27 mouse cellular contexts compared by ENCODE assay signal in the genomic region with DNA sequence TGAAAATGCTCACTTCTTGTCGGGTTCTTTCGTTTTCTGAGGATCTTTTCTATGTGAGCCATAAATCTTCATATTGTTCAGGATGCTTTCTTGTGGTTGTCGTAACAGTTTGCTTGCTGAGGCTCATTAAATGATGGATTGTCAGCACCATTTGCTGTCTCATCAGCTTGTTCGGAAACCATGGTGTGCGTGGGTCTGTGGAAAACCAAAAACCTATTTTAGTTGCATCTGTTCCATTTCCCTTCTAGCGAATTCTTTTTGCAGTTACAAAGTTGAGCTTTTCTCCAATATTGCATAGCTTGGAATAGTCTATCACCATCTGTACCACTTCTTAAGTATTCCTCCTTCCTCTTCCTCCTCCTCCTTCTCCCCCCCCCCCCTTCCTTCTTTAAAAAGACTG.
DNase-seq lines count a peak whose midpoint lies in the region; TF ChIP-seq lines count a peak whose summit lies in the region.
"Had no signal": no experiment of that assay in that cellular context is flagged by ENCODE, and none has a peak within 500 bp of the region (broad histone marks: within the 10 kb centered on the region; RNA-seq: fewer than 3 reads in every experiment).

No protein-coding gene starts in this region.

- intact Hi-C loops in left cerebral cortex, adult 2 months (cut with DNase I) = no loop called here

- no peak for TF ChIP-seq CTCF in left cerebral cortex, adult 2 months (IDR thresholded peaks at IDR 0.05)
- TF ChIP-seq CTCF in layer of hippocampus, adult 2 months (conservative IDR thresholded peaks at IDR 0.05) = no peak

- DNase-seq in left cerebral cortex, adult 9 months (ENCODE audit: low spot score in 2 of 2) = peak; percentile 30 to 42
- DNase-seq in left cerebral cortex, adult 2 months (ENCODE audit: extremely low spot score in 1 of 2, low spot score in 2 of 2) = no peak
- peak; percentile 82 for DNase-seq in brain, adult 2 months (ENCODE audit: low read depth, low spot score)
- DNase-seq in layer of hippocampus, adult 2 months (ENCODE audit: low spot score in 2 of 2) = peak; percentile 59 to 63
- peak; percentile 50 to 74 for DNase-seq in right cerebral cortex, postnatal 10 days (ENCODE audit: low spot score in 2 of 2)
- DNase-seq in adrenal gland, postnatal 14 days = no peak
- no peak for DNase-seq in neural tube, embryonic 10.5 days (ENCODE audit: extremely low spot score, low spot score)
- DNase-seq: adrenal gland, adult 2 months; B cell, adult 2 months; cerebellum, adult 11 months; cerebellum, adult 9-10 months; embryo, embryonic 11 days; gastrocnemius, postnatal 10 days; heart, postnatal 14 days; kidney, adult 18-20 months; kidney, postnatal 25 days; thymus, postnatal 4 days had no signal

- no peak overlapping the region for H3K27ac ChIP-seq in left cerebral cortex, adult 2 months
- peak overlapping the region; percentile 19; the same call in 1 of the 2 replicates for H3K27ac ChIP-seq in layer of hippocampus, adult 2 months
- H3K27ac ChIP-seq: embryonic facial prominence, embryonic 12.5 days; forebrain, embryonic 15.5 days; heart, embryonic 13.5 days; hindbrain, embryonic 10.5 days; kidney, embryonic 15.5 days; limb, embryonic 12.5 days; liver, embryonic 15.5 days; lung, embryonic 15.5 days; midbrain, embryonic 10.5 days; midbrain, embryonic 15.5 days had no signal

- H3K4me3 ChIP-seq in left cerebral cortex, adult 2 months = no peak overlapping the region
- H3K4me3 ChIP-seq in layer of hippocampus, adult 2 months = no peak overlapping the region
- H3K4me3 ChIP-seq: embryonic facial prominence, embryonic 12.5 days; forebrain, embryonic 15.5 days; heart, embryonic 13.5 days; hindbrain, embryonic 10.5 days; kidney, embryonic 15.5 days; limb, embryonic 12.5 days; liver, embryonic 15.5 days; lung, embryonic 15.5 days; midbrain, embryonic 10.5 days; midbrain, embryonic 15.5 days had no signal

Comparison
In these comparisons a context has a peak if more than half of its experiments do, and no peak if none do; other contexts are left out.
1. DNase-seq: peak in left cerebral cortex, adult 9 months (2 of 2), brain, adult 2 months (single experiment), layer of hippocampus, adult 2 months (2 of 2) and right cerebral cortex, postnatal 10 days (2 of 2); none in left cerebral cortex, adult 2 months (0 of 2), adrenal gland, postnatal 14 days (single experiment) and neural tube, embryonic 10.5 days (single experiment).